Mouse (Mus musculus) megakaryocyte, adult 5-6 weeks (primary cell): ENCODE results near the gene Lgi2. TPM values are rescaled to one million over a fixed set of nuclear protein-coding genes. Genes with fewer than 3 reads are reported as not detected.

Experiments used
- ATAC-seq: 2 replicates; pipeline ENCODE4 v1.8.0; 2016; ENCODE audit warnings: mild to moderate bottlenecking, inconsistent platforms; ENCODE audit not compliant: poor library complexity, severe bottlenecking
- total RNA-seq, 2 experiments: library from RNA; stranded (forward) in 1 of 2; stranded (reverse) in 1 of 2; fragments of 153-499, 151-499 nt in 1 of 2; fragments of 221-1000, 200-1000 nt in 1 of 2; gene quantifications; 2 replicates each; pipeline versions ENCODE4 v1.2.3 to v1.2.4; 2015 to 2017

Lgi2 gene
- total RNA-seq (2015) (not detected in 2 replicates), total RNA-seq (2017) (not detected in 2 replicates)

- ATAC-seq, result no peak
Measured at GRCm38 (mm10) chr5:52565813-52566531, at the start of gene Lgi2. Gene Lgi2, minus strand, starts transcription at chr5:52566462.

GRCm38 (mm10) chr5:52615421-52615820 lies 49.2 kb upstream of the Lgi2 start:
- ATAC-seq, result no peak

- ATAC-seq, result no peak
Measured at GRCm38 (mm10) chr5:52614686-52615085, 48.4 kb upstream of the Lgi2 start.

GRCm38 (mm10) chr5:52612776-52613175 lies 46.5 kb upstream of the Lgi2 start:
- ATAC-seq, result no peak

- ATAC-seq, result no peak
Measured at GRCm38 (mm10) chr5:52611315-52611895, 45.1 kb upstream of the Lgi2 start.

- no peak for ATAC-seq
Measured at GRCm38 (mm10) chr5:52610306-52610705, 44.0 kb upstream of the Lgi2 start.

GRCm38 (mm10) chr5:52609672-52610071 lies 43.4 kb upstream of the Lgi2 start:
- ATAC-seq, result no peak

GRCm38 (mm10) chr5:52604582-52605041 lies 38.4 kb upstream of the Lgi2 start:
- no peak for ATAC-seq

- ATAC-seq, result no peak
Measured at GRCm38 (mm10) chr5:52590612-52591011, 24.4 kb upstream of the Lgi2 start.

- ATAC-seq, result no peak
Measured at GRCm38 (mm10) chr5:52588650-52589049, 22.4 kb upstream of the Lgi2 start.

GRCm38 (mm10) chr5:52587291-52587733 lies 21.1 kb upstream of the Lgi2 start:
- ATAC-seq, result no peak

- no peak for ATAC-seq
Measured at GRCm38 (mm10) chr5:52572572-52572971, 6.3 kb upstream of the Lgi2 start.

GRCm38 (mm10) chr5:52570746-52571145 lies 4.5 kb upstream of the Lgi2 start:
- ATAC-seq, result no peak

GRCm38 (mm10) chr5:52565214-52565812 lies 949 bp downstream of the Lgi2 start:
- no peak for ATAC-seq

- no peak for ATAC-seq
Measured at GRCm38 (mm10) chr5:52564351-52564750, 1.9 kb downstream of the Lgi2 start.

GRCm38 (mm10) chr5:52560240-52560639 lies 6.0 kb downstream of the Lgi2 start:
- no peak for ATAC-seq

GRCm38 (mm10) chr5:52555526-52555925 lies 10.7 kb downstream of the Lgi2 start:
- no peak for ATAC-seq

- no peak for ATAC-seq
Measured at GRCm38 (mm10) chr5:52551318-52551632, 15.0 kb downstream of the Lgi2 start.

- ATAC-seq, result no peak
Measured at GRCm38 (mm10) chr5:52550613-52551317, 15.5 kb downstream of the Lgi2 start.

GRCm38 (mm10) chr5:52546950-52547349 lies 19.3 kb downstream of the Lgi2 start:
- no peak for ATAC-seq

- no peak for ATAC-seq
Measured at GRCm38 (mm10) chr5:52543770-52544169, 22.5 kb downstream of the Lgi2 start.

- ATAC-seq, result no peak
Measured at GRCm38 (mm10) chr5:52540186-52540585, 26.1 kb downstream of the Lgi2 start.
